Mouse (Mus musculus): ENCODE results near the gene Gtdc1. TPM values are rescaled to one million over a fixed set of nuclear protein-coding genes. Genes with fewer than 3 reads are reported as not detected.

Gene Gtdc1
- polyA plus RNA-seq (2014; fragmentation: Nextera tagmentation; extraction: Ambion mirVana) = 13.6 and 14.3 TPM in 2 replicates

GRCm38 (mm10) chr2:44927482-44927811, at the start of gene Gtdc1:
TSS of gene Gtdc1 (minus strand) at chr2:44927657.
- Histone ChIP-seq H3K4me2 (replicated peaks; ENCODE audit: low read depth, low read length) (peak within 1 kb of the TSS; percentile 43), H3K4me3 (ENCODE audit: low read length) (peak within 1 kb of the TSS; percentile 78), H3K9me3 (ENCODE audit: control insufficient read depth, low read length) (no peaks in the 10 kb centered on the region), H3K27ac (ENCODE audit: low read depth, low read length) (peak within 1 kb of the TSS; percentile 95), H3K27me3 (ENCODE audit: control insufficient read depth, insufficient read depth, low read length) (no peaks in the 10 kb centered on the region), H3K9ac (ENCODE audit: low read depth, low read length) (peak within 1 kb of the TSS; percentile 68), H3K36me3 (ENCODE audit: control insufficient read depth, insufficient read depth, low read length) (no peaks in the 10 kb centered on the region), H3K4me1 (ENCODE audit: control insufficient read depth, insufficient read depth, low read length) (peaks cover 7% of the 10 kb centered on the region)
- peak; percentile 75 for ATAC-seq (ENCODE audit: low FRiP score, low TSS enrichment)
- WGBS = 1% methylated on average over 21 of the region's 27 CpGs

DNA sequence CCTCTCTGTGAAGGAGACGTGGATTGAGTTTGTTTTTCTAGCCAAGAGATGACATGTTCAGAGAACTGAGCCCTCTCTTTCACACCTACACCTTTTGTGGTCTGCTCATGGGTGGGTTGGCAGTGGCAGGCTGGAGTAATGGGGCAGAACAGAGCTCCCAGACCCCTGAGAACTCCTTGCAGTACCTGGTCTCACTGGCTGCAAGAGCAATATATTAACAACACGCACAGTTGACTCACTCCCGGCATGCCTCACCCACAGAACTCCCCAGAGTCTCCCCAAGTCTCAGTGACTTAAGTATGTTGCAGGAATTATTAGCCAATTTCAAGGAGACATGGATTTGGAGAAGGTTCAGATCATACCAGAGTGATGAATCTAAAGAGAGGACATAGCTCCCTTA, 49.6 kb upstream of the Gtdc1 start:
- no peaks in the 10 kb centered on the region for H3K36me3 ChIP-seq (ENCODE audit: control insufficient read depth, insufficient read depth, low read length)
- H3K4me3 ChIP-seq (ENCODE audit: low read length) = no peak overlapping the region
- no peak overlapping the region for H3K9ac ChIP-seq (ENCODE audit: low read depth, low read length)
- H3K4me1 ChIP-seq (ENCODE audit: control insufficient read depth, insufficient read depth, low read length) = peaks cover 14% of the 10 kb centered on the region
- H3K9me3 ChIP-seq (ENCODE audit: control insufficient read depth, low read length) = no peaks in the 10 kb centered on the region
- no peak overlapping the region for H3K27ac ChIP-seq (ENCODE audit: low read depth, low read length)
- ATAC-seq (ENCODE audit: low FRiP score, low TSS enrichment) = peak; percentile 86
- no peaks in the 10 kb centered on the region for H3K27me3 ChIP-seq (ENCODE audit: control insufficient read depth, insufficient read depth, low read length)
- WGBS = 16% methylated on average over 3 of the region's 3 CpGs
- H3K4me2 ChIP-seq (replicated peaks; ENCODE audit: low read depth, low read length) = no peak overlapping the region

GRCm38 (mm10) chr2:44976484-44976883, 49.0 kb upstream of the Gtdc1 start:
- Histone ChIP-seq H3K4me1 (ENCODE audit: control insufficient read depth, insufficient read depth, low read length) (peaks cover 14% of the 10 kb centered on the region), H3K36me3 (ENCODE audit: control insufficient read depth, insufficient read depth, low read length) (no peaks in the 10 kb centered on the region), H3K27me3 (ENCODE audit: control insufficient read depth, insufficient read depth, low read length) (no peaks in the 10 kb centered on the region), H3K4me2 (replicated peaks; ENCODE audit: low read depth, low read length) (no peak overlapping the region), H3K27ac (ENCODE audit: low read depth, low read length) (peak overlapping the region; percentile 62; the same call in 1 of the 2 replicates), H3K9me3 (ENCODE audit: control insufficient read depth, low read length) (no peaks in the 10 kb centered on the region), H3K4me3 (ENCODE audit: low read length) (no peak overlapping the region), H3K9ac (ENCODE audit: low read depth, low read length) (no peak overlapping the region)
- WGBS = 14% methylated on average over 4 of the region's 4 CpGs
- peak; percentile 70 for ATAC-seq (ENCODE audit: low FRiP score, low TSS enrichment)

GRCm38 (mm10) chr2:44973828-44974227, 46.4 kb upstream of the Gtdc1 start:
- H3K9ac ChIP-seq (ENCODE audit: low read depth, low read length) = no peak overlapping the region
- no peaks in the 10 kb centered on the region for H3K36me3 ChIP-seq (ENCODE audit: control insufficient read depth, insufficient read depth, low read length)
- 86% methylated on average over 6 of the region's 6 CpGs for WGBS
- H3K4me2 ChIP-seq (replicated peaks; ENCODE audit: low read depth, low read length) = no peak overlapping the region
- H3K4me3 ChIP-seq (ENCODE audit: low read length) = no peak overlapping the region
- no peaks in the 10 kb centered on the region for H3K27me3 ChIP-seq (ENCODE audit: control insufficient read depth, insufficient read depth, low read length)
- no peak for ATAC-seq (ENCODE audit: low FRiP score, low TSS enrichment)
- no peaks in the 10 kb centered on the region for H3K9me3 ChIP-seq (ENCODE audit: control insufficient read depth, low read length)
- H3K27ac ChIP-seq (ENCODE audit: low read depth, low read length) = no peak overlapping the region
- H3K4me1 ChIP-seq (ENCODE audit: control insufficient read depth, insufficient read depth, low read length) = peaks cover 8% of the 10 kb centered on the region

DNA sequence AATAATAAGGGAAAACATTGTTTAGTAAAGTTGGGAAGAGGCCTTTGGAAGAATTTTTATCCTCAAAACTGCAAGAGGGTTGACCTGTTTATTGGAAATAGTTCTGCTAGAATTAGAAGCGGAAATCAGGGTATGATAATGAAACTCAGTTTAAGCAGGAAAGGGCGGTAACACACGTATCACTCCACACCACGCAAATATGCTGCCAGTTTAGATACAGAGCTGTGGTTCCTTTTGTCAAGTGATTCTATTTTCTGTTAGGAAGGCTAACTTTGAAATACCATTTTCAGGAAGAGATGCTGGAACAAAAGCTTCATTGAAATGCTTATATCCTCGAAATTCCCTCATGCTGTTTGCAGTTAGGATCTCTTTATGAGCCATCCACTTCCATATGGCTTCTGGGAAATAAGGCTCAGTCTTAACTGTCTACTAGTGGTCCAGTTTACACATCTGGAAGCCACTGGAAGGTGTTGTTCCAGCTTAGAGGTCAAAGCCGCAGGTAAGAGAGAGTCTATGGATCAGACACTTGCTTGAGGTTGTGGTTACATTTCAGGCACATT, 42.7 kb upstream of the Gtdc1 start:
- Histone ChIP-seq H3K27me3 (ENCODE audit: control insufficient read depth, insufficient read depth, low read length) (no peaks in the 10 kb centered on the region), H3K36me3 (ENCODE audit: control insufficient read depth, insufficient read depth, low read length) (no peaks in the 10 kb centered on the region), H3K9ac (ENCODE audit: low read depth, low read length) (no peak overlapping the region), H3K9me3 (ENCODE audit: control insufficient read depth, low read length) (no peaks in the 10 kb centered on the region), H3K4me2 (replicated peaks; ENCODE audit: low read depth, low read length) (no peak overlapping the region), H3K4me3 (ENCODE audit: low read length) (no peak overlapping the region), H3K27ac (ENCODE audit: low read depth, low read length) (no peak overlapping the region), H3K4me1 (ENCODE audit: control insufficient read depth, insufficient read depth, low read length) (no peaks in the 10 kb centered on the region)
- ATAC-seq (ENCODE audit: low FRiP score, low TSS enrichment) = no peak
- 93% methylated on average over 6 of the region's 6 CpGs for WGBS

- Histone ChIP-seq H3K27me3 (ENCODE audit: control insufficient read depth, insufficient read depth, low read length) (no peaks in the 10 kb centered on the region), H3K27ac (ENCODE audit: low read depth, low read length) (no peak overlapping the region), H3K4me3 (ENCODE audit: low read length) (no peak overlapping the region), H3K4me1 (ENCODE audit: control insufficient read depth, insufficient read depth, low read length) (no peaks in the 10 kb centered on the region), H3K9me3 (ENCODE audit: control insufficient read depth, low read length) (no peaks in the 10 kb centered on the region), H3K36me3 (ENCODE audit: control insufficient read depth, insufficient read depth, low read length) (no peaks in the 10 kb centered on the region), H3K9ac (ENCODE audit: low read depth, low read length) (no peak overlapping the region), H3K4me2 (replicated peaks; ENCODE audit: low read depth, low read length) (no peak overlapping the region)
- ATAC-seq (ENCODE audit: low FRiP score, low TSS enrichment) = no peak
- 98% methylated on average over 1 of the region's 1 CpGs for WGBS
Measured at GRCm38 (mm10) chr2:44969640-44970039, 42.2 kb upstream of the Gtdc1 start.

GRCm38 (mm10) chr2:44969226-44969625, 41.8 kb upstream of the Gtdc1 start:
- Histone ChIP-seq H3K27ac (ENCODE audit: low read depth, low read length) (no peak overlapping the region), H3K27me3 (ENCODE audit: control insufficient read depth, insufficient read depth, low read length) (no peaks in the 10 kb centered on the region), H3K4me3 (ENCODE audit: low read length) (no peak overlapping the region), H3K36me3 (ENCODE audit: control insufficient read depth, insufficient read depth, low read length) (no peaks in the 10 kb centered on the region), H3K4me2 (replicated peaks; ENCODE audit: low read depth, low read length) (no peak overlapping the region), H3K4me1 (ENCODE audit: control insufficient read depth, insufficient read depth, low read length) (no peaks in the 10 kb centered on the region), H3K9me3 (ENCODE audit: control insufficient read depth, low read length) (no peaks in the 10 kb centered on the region), H3K9ac (ENCODE audit: low read depth, low read length) (no peak overlapping the region)
- 84% methylated on average over 2 of the region's 2 CpGs for WGBS
- ATAC-seq (ENCODE audit: low FRiP score, low TSS enrichment) = no peak

GRCm38 (mm10) chr2:44965834-44966555, 38.5 kb upstream of the Gtdc1 start:
- Histone ChIP-seq H3K4me3 (ENCODE audit: low read length) (no peak overlapping the region), H3K4me1 (ENCODE audit: control insufficient read depth, insufficient read depth, low read length) (no peaks in the 10 kb centered on the region), H3K9me3 (ENCODE audit: control insufficient read depth, low read length) (no peaks in the 10 kb centered on the region), H3K36me3 (ENCODE audit: control insufficient read depth, insufficient read depth, low read length) (no peaks in the 10 kb centered on the region), H3K4me2 (replicated peaks; ENCODE audit: low read depth, low read length) (no peak overlapping the region), H3K27me3 (ENCODE audit: control insufficient read depth, insufficient read depth, low read length) (no peaks in the 10 kb centered on the region), H3K27ac (ENCODE audit: low read depth, low read length) (no peak overlapping the region), H3K9ac (ENCODE audit: low read depth, low read length) (no peak overlapping the region)
- no peak for ATAC-seq (ENCODE audit: low FRiP score, low TSS enrichment)
- WGBS = 67% methylated on average over 2 of the region's 2 CpGs

- Histone ChIP-seq H3K4me1 (ENCODE audit: control insufficient read depth, insufficient read depth, low read length) (no peaks in the 10 kb centered on the region), H3K9me3 (ENCODE audit: control insufficient read depth, low read length) (no peaks in the 10 kb centered on the region), H3K9ac (ENCODE audit: low read depth, low read length) (no peak overlapping the region), H3K4me2 (replicated peaks; ENCODE audit: low read depth, low read length) (no peak overlapping the region), H3K4me3 (ENCODE audit: low read length) (no peak overlapping the region), H3K27me3 (ENCODE audit: control insufficient read depth, insufficient read depth, low read length) (no peaks in the 10 kb centered on the region), H3K36me3 (ENCODE audit: control insufficient read depth, insufficient read depth, low read length) (no peaks in the 10 kb centered on the region), H3K27ac (ENCODE audit: low read depth, low read length) (no peak overlapping the region)
- 86% methylated on average over 5 of the region's 5 CpGs for WGBS
- no peak for ATAC-seq (ENCODE audit: low FRiP score, low TSS enrichment)
Measured at GRCm38 (mm10) chr2:44962620-44963019, 35.2 kb upstream of the Gtdc1 start.

Measured in kidney, embryonic 14.5 days (tissue).